Mouse (Mus musculus) embryonic facial prominence, embryonic 11.5 days (tissue): ENCODE data around the gene Smad6. TPM values are rescaled to one million over a fixed set of nuclear protein-coding genes. Genes with fewer than 3 reads are reported as not detected.

Source experiments
- ATAC-seq: fragments of 200-750 bp; cut with Nextera tagmentation; replicated peaks from 2 replicates; pipeline ENCODE4 v1.8.0; 2017; ENCODE audit warnings: low read depth; ENCODE audit not compliant: insufficient number of reproducible peaks, low FRiP score, low TSS enrichment
- DNase-seq: peaks from one replicate; pipeline ENCODE4 v3.0.0-alpha.2; 2015; ENCODE audit warnings: low spot score
- H3K27ac ChIP-seq: fragments of 300-500 bp; sonication (generic); replicated peaks from 2 replicates; pipeline ENCODE4 v1.5.1; 2014; ENCODE audit warnings: mild to moderate bottlenecking, low read depth, low read length, control low read depth
- H3K27me3 ChIP-seq: fragments of 300-500 bp; sonication (generic); 2 replicates; pipeline ENCODE4 v1.6.1; 2014; ENCODE audit warnings: mild to moderate bottlenecking, low read length, moderate library complexity, mixed read lengths; ENCODE audit not compliant: control insufficient read depth, insufficient read depth
- H3K36me3 ChIP-seq: fragments of 300-500 bp; sonication (generic); replicated peaks from 2 replicates; pipeline ENCODE4 v1.6.1; 2014; ENCODE audit warnings: low read depth, mild to moderate bottlenecking, low read length, moderate library complexity, mixed read lengths; ENCODE audit not compliant: control insufficient read depth, insufficient read depth
- H3K4me1 ChIP-seq: fragments of 300-500 bp; sonication (generic); 2 replicates; pipeline ENCODE4 v1.6.1; 2014; ENCODE audit warnings: low read length, mixed read lengths; ENCODE audit not compliant: control insufficient read depth, insufficient read depth
- H3K4me2 ChIP-seq: fragments of 300-500 bp; sonication (generic); 2 replicates; pipeline ENCODE4 v1.6.1; 2014; ENCODE audit warnings: low read depth, mild to moderate bottlenecking, control low read depth, low read length, moderate library complexity
- H3K4me3 ChIP-seq: fragments of 300-500 bp; sonication (generic); 2 replicates; pipeline ENCODE4 v1.5.1; 2014; ENCODE audit warnings: low read depth, low read length, control low read depth
- H3K9ac ChIP-seq: fragments of 300-500 bp; sonication (generic); replicated peaks from 2 replicates; pipeline ENCODE4 v1.6.1; 2014; ENCODE audit warnings: mild to moderate bottlenecking, control low read depth, low read length
- H3K9me3 ChIP-seq: fragments of 300-500 bp; sonication (generic); replicated peaks from 2 replicates; pipeline ENCODE4 v1.6.1; 2016; ENCODE audit warnings: mild to moderate bottlenecking, low read length, inconsistent platforms, mixed read lengths; ENCODE audit not compliant: control insufficient read depth
- WGBS: fragments of 180-500 bp; shearing (Covaris S2); extraction: QIAGEN DNeasy Blood & Tissue Kit; methylation state at CpG from one replicate; pipeline ENCODE4 v1.1.7; 2014; 5-methylcytosine and 5-hydroxymethylcytosine counted together
- polyA plus RNA-seq: library from polyadenylated mRNA; unstranded; fragments of >200 nt; fragmentation: Nextera tagmentation; extraction: Ambion mirVana; gene quantifications from 2 replicates; pipeline ENCODE4 v1.2.1, GENCODE M21; 2014

The Smad6 gene
- polyA plus RNA-seq, 1 experiment from 2014 or later = 9.3 TPM

DNA sequence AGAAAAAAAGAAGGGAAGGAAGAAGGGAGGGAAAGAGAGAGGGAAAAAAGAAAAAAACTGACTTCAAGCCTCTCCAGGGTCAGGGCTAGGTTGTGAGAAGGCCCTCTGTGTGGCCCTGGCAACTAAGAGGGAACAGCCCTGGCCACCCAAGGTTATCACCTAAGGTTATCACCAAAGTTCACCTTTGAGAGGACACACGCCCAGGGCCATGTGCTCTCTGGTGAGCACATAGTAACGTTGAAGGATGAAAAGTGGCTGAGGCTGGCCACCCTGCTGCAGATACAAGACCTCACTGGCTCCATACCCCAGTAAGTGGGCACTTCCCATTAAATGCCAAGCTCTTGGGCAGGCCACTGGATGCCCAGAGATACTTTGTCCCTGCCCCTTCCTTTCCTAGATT lies 42.6 kb downstream of the Smad6 start:
- ATAC-seq (no peak), DNase-seq (no peak)
- Histone ChIP-seq H3K27ac (no peak overlapping the region), H3K4me3 (no peak overlapping the region), H3K27me3 (no peaks in the 10 kb centered on the region), H3K9me3 (no peaks in the 10 kb centered on the region), H3K4me2 (no peak overlapping the region), H3K9ac (no peak overlapping the region), H3K36me3 (no peaks in the 10 kb centered on the region), H3K4me1 (peaks cover 19% of the 10 kb centered on the region)
- WGBS = 43% methylated on average over 2 of the region's 2 CpGs

DNA sequence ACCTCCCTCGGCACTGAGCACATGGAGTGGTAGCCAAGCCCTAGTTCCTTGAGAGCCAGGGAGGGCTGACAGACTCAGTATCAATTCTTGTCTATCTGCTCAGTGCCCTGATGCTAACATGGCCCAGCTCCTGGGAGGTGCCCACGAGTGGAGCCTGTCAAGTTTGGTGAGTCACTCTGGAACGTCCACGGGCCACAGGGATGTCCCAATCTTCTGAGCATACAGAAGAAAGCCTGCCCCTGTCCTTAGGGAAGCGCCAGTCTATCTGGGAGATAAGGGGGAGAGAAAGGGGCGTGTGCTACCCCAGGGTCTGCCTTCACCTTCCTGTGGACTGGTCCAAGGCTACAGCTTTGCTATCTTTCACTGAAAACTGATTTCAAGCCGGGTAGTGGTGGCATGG lies 43.2 kb downstream of the Smad6 start:
- Histone ChIP-seq H3K9ac (no peak overlapping the region), H3K27ac (no peak overlapping the region), H3K9me3 (no peaks in the 10 kb centered on the region), H3K36me3 (no peaks in the 10 kb centered on the region), H3K4me2 (no peak overlapping the region), H3K4me3 (no peak overlapping the region), H3K4me1 (peaks cover 19% of the 10 kb centered on the region), H3K27me3 (no peaks in the 10 kb centered on the region)
- ATAC-seq (no peak), DNase-seq (no peak)
- WGBS = 76% methylated on average over 7 of the region's 7 CpGs

- DNase-seq (peak; percentile 23), ATAC-seq (no peak)
- 33% methylated on average over 11 of the region's 11 CpGs for WGBS
- no peak overlapping the region for H3K9ac ChIP-seq
- no peak overlapping the region for H3K4me3 ChIP-seq
- no peaks in the 10 kb centered on the region; the same call in 1 of the 2 replicates for H3K36me3 ChIP-seq
- peaks cover 19% of the 10 kb centered on the region for H3K4me1 ChIP-seq
- no peak overlapping the region for H3K4me2 ChIP-seq
- no peaks in the 10 kb centered on the region for H3K9me3 ChIP-seq
- no peaks in the 10 kb centered on the region for H3K27me3 ChIP-seq
- no peak overlapping the region for H3K27ac ChIP-seq
These were observed 45.9 kb downstream of the Smad6 start for GRCm38 (mm10) chr9:63975996-63976395.

DNA sequence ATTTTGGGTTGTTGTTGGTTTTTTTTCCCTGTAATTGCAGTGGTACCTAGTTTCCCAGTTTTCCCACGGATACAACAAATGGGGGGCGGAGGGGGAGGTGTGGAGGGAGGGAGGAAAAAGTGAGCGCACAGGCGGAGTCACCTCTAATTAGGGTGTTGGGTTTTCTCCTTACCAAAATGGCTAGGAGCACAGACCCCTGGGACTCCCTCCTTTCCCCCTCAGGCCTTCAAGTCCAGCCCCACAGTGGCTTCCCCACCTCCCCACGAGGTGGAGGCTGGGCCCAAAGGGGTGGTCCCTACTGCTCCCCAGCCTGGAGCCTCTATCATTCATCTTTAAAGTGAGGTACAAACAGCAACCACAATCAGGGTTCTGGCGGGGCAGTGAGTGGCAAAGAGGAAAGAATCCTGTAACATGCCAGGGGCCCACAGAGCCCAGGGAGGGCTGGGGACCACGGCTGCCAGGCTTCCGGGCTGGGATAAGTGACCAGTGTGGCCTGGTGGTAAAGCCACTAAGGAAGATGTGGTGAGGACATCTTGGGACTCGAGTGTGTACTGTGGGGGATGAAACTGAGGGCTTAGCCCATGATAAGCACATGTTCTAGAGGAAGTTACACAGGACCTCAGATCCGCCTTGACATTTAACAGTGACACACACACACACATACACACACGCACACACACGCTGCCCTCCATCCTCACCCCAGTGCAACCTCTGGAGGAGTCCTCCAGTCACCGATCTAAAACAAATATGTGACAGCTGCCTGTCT lies 47.4 kb downstream of the Smad6 start:
- Histone ChIP-seq H3K4me2 (peak overlapping the region; percentile 16), H3K4me3 (no peak overlapping the region), H3K27ac (0 out of 2 replicates have a peak overlapping the region, but pooled peaks have one; percentile 52), H3K36me3 (no peaks in the 10 kb centered on the region; the same call in 1 of the 2 replicates), H3K27me3 (no peaks in the 10 kb centered on the region), H3K4me1 (peaks cover 16% of the 10 kb centered on the region), H3K9ac (peak overlapping the region; percentile 39; the same call in 1 of the 2 replicates), H3K9me3 (no peaks in the 10 kb centered on the region)
- ATAC-seq (no peak), DNase-seq (peak; percentile 39)
- 39% methylated on average over 13 of the region's 13 CpGs for WGBS

GRCm38 (mm10) chr9:63973662-63974190 lies 48.1 kb downstream of the Smad6 start:
- 32% methylated on average over 14 of the region's 14 CpGs for WGBS
- Histone ChIP-seq H3K36me3 (no peaks in the 10 kb centered on the region; the same call in 1 of the 2 replicates), H3K9ac (no peak overlapping the region), H3K27me3 (no peaks in the 10 kb centered on the region), H3K9me3 (no peaks in the 10 kb centered on the region), H3K4me1 (peaks cover 16% of the 10 kb centered on the region), H3K4me2 (no peak overlapping the region), H3K4me3 (no peak overlapping the region), H3K27ac (peak overlapping the region; percentile 36)
- DNase-seq (peak; percentile 37), ATAC-seq (no peak)

GRCm38 (mm10) chr9:63972576-63973290 lies 49.1 kb downstream of the Smad6 start:
- DNase-seq = no peak
- no peaks in the 10 kb centered on the region for H3K9me3 ChIP-seq
- no peak overlapping the region for H3K4me3 ChIP-seq
- H3K27ac ChIP-seq = peak overlapping the region; percentile 36; the same call in 1 of the 2 replicates
- peaks cover 16% of the 10 kb centered on the region for H3K4me1 ChIP-seq
- ATAC-seq = no peak
- WGBS = 94% methylated on average over 11 of the region's 11 CpGs
- no peaks in the 10 kb centered on the region for H3K27me3 ChIP-seq
- H3K4me2 ChIP-seq = no peak overlapping the region
- H3K9ac ChIP-seq = no peak overlapping the region
- H3K36me3 ChIP-seq = no peaks in the 10 kb centered on the region; the same call in 1 of the 2 replicates

DNA sequence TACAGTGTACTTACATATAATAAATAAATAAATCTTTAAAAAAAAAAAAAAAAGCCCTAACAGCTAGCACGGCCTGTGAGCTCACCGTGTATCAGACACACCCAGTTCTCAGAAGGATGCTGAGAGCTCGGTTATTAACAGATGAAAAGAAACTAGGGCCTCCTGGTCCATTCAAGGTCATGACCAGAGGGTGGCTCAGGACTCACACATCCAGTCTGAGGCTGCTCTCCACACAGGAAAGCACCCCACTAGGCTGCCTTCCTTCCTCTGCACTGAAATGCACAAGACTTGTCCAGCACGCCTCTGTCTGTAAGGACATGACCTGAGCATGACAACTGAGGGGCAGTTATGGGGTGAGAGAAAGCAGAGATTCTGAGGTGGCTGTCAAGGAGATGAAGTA lies 50.3 kb downstream of the Smad6 start:
- no peak for DNase-seq
- H3K27ac ChIP-seq = no peak overlapping the region
- H3K9me3 ChIP-seq = no peaks in the 10 kb centered on the region
- H3K36me3 ChIP-seq = no peaks in the 10 kb centered on the region; the same call in 1 of the 2 replicates
- peaks cover 16% of the 10 kb centered on the region for H3K4me1 ChIP-seq
- no peak overlapping the region for H3K4me2 ChIP-seq
- no peak overlapping the region for H3K9ac ChIP-seq
- no peak overlapping the region for H3K4me3 ChIP-seq
- no peaks in the 10 kb centered on the region for H3K27me3 ChIP-seq
- WGBS = 70% methylated on average over 4 of the region's 4 CpGs
- no peak for ATAC-seq
